Mouse (Mus musculus) stomach, postnatal 0 days (tissue): ENCODE measurements around the gene Zfp462. TPM values are rescaled to one million over a fixed set of nuclear protein-coding genes. Genes with fewer than 3 reads are reported as not detected.

Source experiments
- ATAC-seq: fragments of 200-750 bp; cut with Nextera tagmentation; 2 replicates; pipeline ENCODE4 v1.8.0; 2017; ENCODE audit not compliant: low FRiP score, low TSS enrichment
- DNase-seq: peaks from one replicate; pipeline ENCODE4 v3.0.0-alpha.2; 2016; ENCODE audit warnings: low spot score
- H3K27ac ChIP-seq: fragments of 300-500 bp; sonication (generic); replicated peaks from 2 replicates; pipeline ENCODE4 v1.5.1; 2014; ENCODE audit warnings: mild to moderate bottlenecking, control low read depth
- H3K27me3 ChIP-seq: fragments of 300-500 bp; sonication (generic); 2 replicates; pipeline ENCODE4 v1.6.1; 2014; ENCODE audit warnings: low read length; ENCODE audit not compliant: control insufficient read depth, insufficient read depth
- H3K36me3 ChIP-seq: fragments of 300-500 bp; sonication (generic); 2 replicates; pipeline ENCODE4 v1.6.1; 2014; ENCODE audit warnings: low read length, mixed read lengths; ENCODE audit not compliant: control insufficient read depth, insufficient read depth
- H3K4me1 ChIP-seq: fragments of 300-500 bp; sonication (generic); replicated peaks from 2 replicates; pipeline ENCODE4 v1.6.1; 2014; ENCODE audit warnings: antibody characterized with exemption; ENCODE audit not compliant: control insufficient read depth, insufficient read depth
- H3K4me2 ChIP-seq: fragments of 300-500 bp; sonication (generic); replicated peaks from 2 replicates; pipeline ENCODE4 v1.6.1; 2014; ENCODE audit warnings: low read depth, mild to moderate bottlenecking, control low read depth, moderate library complexity
- H3K4me3 ChIP-seq: fragments of 300-500 bp; sonication (generic); 2 replicates; pipeline ENCODE4 v1.5.1; 2014; ENCODE audit warnings: low read depth, low read length, control low read depth
- H3K9ac ChIP-seq: fragments of 300-500 bp; sonication (generic); 2 replicates; pipeline ENCODE4 v1.6.1; 2014; ENCODE audit warnings: mild to moderate bottlenecking, low read length, control low read depth, mixed read lengths
- H3K9me3 ChIP-seq: fragments of 300-500 bp; sonication (generic); 2 replicates; pipeline ENCODE4 v1.6.1; 2016; ENCODE audit warnings: low read length; ENCODE audit not compliant: control insufficient read depth
- CTCF ChIP-seq: IDR thresholded peaks from 2 replicates; pipeline ENCODE4 v1.5.1; 2016; ENCODE audit warnings: antibody characterized with exemption, low read depth, mild to moderate bottlenecking, moderate library complexity
- EP300 ChIP-seq: optimal IDR thresholded peaks from 2 replicates; pipeline ENCODE3; 2016; ENCODE audit warnings: antibody characterized with exemption
- WGBS: fragments of 180-500 bp; shearing (Covaris S2); extraction: QIAGEN DNeasy Blood & Tissue Kit; methylation state at CpG from one replicate; pipeline ENCODE4 v1.1.7; 2014; 5-methylcytosine and 5-hydroxymethylcytosine counted together
- polyA plus RNA-seq: library from polyadenylated mRNA; unstranded; fragments of >200 nt; fragmentation: Nextera tagmentation; extraction: Ambion mirVana; gene quantifications from 2 replicates; pipeline ENCODE4 v1.2.1, GENCODE M21; 2015

Zfp462 gene
- polyA plus RNA-seq, 1 experiment from 2014 or later, result 1.1 TPM

GRCm38 (mm10) chr4:55005066-55005465 is 60.2 kb downstream of the Zfp462 start:
- Histone ChIP-seq H3K9ac (peak overlapping the region; percentile 41; the same call in 1 of the 2 replicates), H3K4me3 (no peak overlapping the region), H3K27me3 (no peaks in the 10 kb centered on the region), H3K27ac (peak overlapping the region; percentile 81), H3K4me1 (peaks cover 13% of the 10 kb centered on the region), H3K36me3 (0 out of 2 replicates have a peak, but pooled peaks cover 3% of the 10 kb centered on the region), H3K4me2 (peak overlapping the region; percentile 54), H3K9me3 (no peaks in the 10 kb centered on the region)
- TF ChIP-seq CTCF, result no peak
- TF ChIP-seq EP300, result no peak
- WGBS, result 18% methylated on average over 4 of the region's 4 CpGs
- peak; percentile 51 for DNase-seq
- ATAC-seq, result peak; percentile 88

GRCm38 (mm10) chr4:55005521-55005969 is 60.7 kb downstream of the Zfp462 start:
- H3K4me2 ChIP-seq, result peak overlapping the region; percentile 54
- H3K4me3 ChIP-seq, result no peak overlapping the region
- TF ChIP-seq CTCF (no peak), EP300 (no peak)
- H3K27me3 ChIP-seq, result no peaks in the 10 kb centered on the region
- H3K9ac ChIP-seq, result peak overlapping the region; percentile 41; the same call in 1 of the 2 replicates
- DNase-seq, result peak; percentile 51
- H3K27ac ChIP-seq, result peak overlapping the region; percentile 81
- H3K36me3 ChIP-seq, result peaks cover 8% of the 10 kb centered on the region; the same call in 1 of the 2 replicates
- peak; percentile 88 for ATAC-seq
- 15% methylated on average over 9 of the region's 9 CpGs for WGBS
- H3K9me3 ChIP-seq, result no peaks in the 10 kb centered on the region
- peaks cover 13% of the 10 kb centered on the region for H3K4me1 ChIP-seq

- ATAC-seq (no peak), DNase-seq (no peak)
- Histone ChIP-seq H3K9me3 (no peaks in the 10 kb centered on the region), H3K27ac (peak overlapping the region; percentile 81), H3K4me3 (no peak overlapping the region), H3K9ac (no peak overlapping the region), H3K36me3 (peaks cover 9% of the 10 kb centered on the region; the same call in 1 of the 2 replicates), H3K27me3 (no peaks in the 10 kb centered on the region), H3K4me2 (peak overlapping the region; percentile 54), H3K4me1 (peaks cover 13% of the 10 kb centered on the region)
- 46% methylated on average over 1 of the region's 1 CpGs for WGBS
- TF ChIP-seq CTCF (no peak), EP300 (no peak)
These were observed 61.2 kb downstream of the Zfp462 start for GRCm38 (mm10) chr4:55006024-55006423.

GRCm38 (mm10) chr4:55008616-55009015 is 63.8 kb downstream of the Zfp462 start:
- no peaks in the 10 kb centered on the region for H3K9me3 ChIP-seq
- H3K9ac ChIP-seq, result no peak overlapping the region
- H3K27me3 ChIP-seq, result no peaks in the 10 kb centered on the region
- ATAC-seq (no peak), DNase-seq (no peak)
- peaks cover 22% of the 10 kb centered on the region for H3K36me3 ChIP-seq
- 99% methylated on average over 14 of the region's 14 CpGs for WGBS
- H3K4me3 ChIP-seq, result no peak overlapping the region
- peaks cover 11% of the 10 kb centered on the region; the same call in 1 of the 2 replicates for H3K4me1 ChIP-seq
- no peak for TF ChIP-seq CTCF
- no peak for TF ChIP-seq EP300
- no peak overlapping the region for H3K4me2 ChIP-seq
- H3K27ac ChIP-seq, result no peak overlapping the region

GRCm38 (mm10) chr4:55011391-55011790 is 66.5 kb downstream of the Zfp462 start:
- peaks cover 25% of the 10 kb centered on the region for H3K36me3 ChIP-seq
- TF ChIP-seq CTCF (peak; percentile 37; the same call in 1 of the 2 replicates), EP300 (no peak)
- DNase-seq (no peak), ATAC-seq (no peak)
- H3K4me2 ChIP-seq, result no peak overlapping the region
- no peak overlapping the region for H3K4me3 ChIP-seq
- no peaks in the 10 kb centered on the region for H3K4me1 ChIP-seq
- no peak overlapping the region for H3K9ac ChIP-seq
- H3K27me3 ChIP-seq, result no peaks in the 10 kb centered on the region
- no peak overlapping the region for H3K27ac ChIP-seq
- H3K9me3 ChIP-seq, result no peaks in the 10 kb centered on the region
- WGBS, result 92% methylated on average over 12 of the region's 12 CpGs

GRCm38 (mm10) chr4:55013563-55014248 is 68.9 kb downstream of the Zfp462 start:
- Histone ChIP-seq H3K4me3 (no peak overlapping the region), H3K9ac (no peak overlapping the region), H3K4me1 (no peaks in the 10 kb centered on the region), H3K27ac (no peak overlapping the region), H3K4me2 (no peak overlapping the region), H3K9me3 (no peaks in the 10 kb centered on the region), H3K36me3 (peaks cover 29% of the 10 kb centered on the region), H3K27me3 (no peaks in the 10 kb centered on the region)
- DNase-seq (no peak), ATAC-seq (peak; percentile 49; the same call in 1 of the 2 replicates)
- WGBS, result 57% methylated on average over 16 of the region's 16 CpGs
- TF ChIP-seq EP300 (no peak), CTCF (no peak)
